Mouse (Mus musculus) heart, postnatal 25 days (tissue): ENCODE measurements around the gene Tenm2. TPM values are rescaled to one million over a fixed set of nuclear protein-coding genes. Genes with fewer than 3 reads are reported as not detected.

ENCODE experiments used
- DNase-seq: peaks from one replicate; pipeline ENCODE4 v3.0.0; 2022; ENCODE audit warnings: low spot score
- intact Hi-C: fragments of 180-260 bp; cut with DNase I; formaldehyde crosslinking; loops from one replicate; pipeline ENCODE4 v1.15.1; 2025
- total RNA-seq, 2 experiments: library from RNA; stranded (reverse); gene quantifications; 2 replicates each; pipeline ENCODE4 v1.2.3; 2021

Tenm2 gene
- total RNA-seq, 2 experiments from 2014 or later = 0.08 TPM

- no peak for DNase-seq
- intact Hi-C loops = no loop called here
Measured at GRCm38 (mm10) chr11:36926705-36927406, 308.9 kb downstream of the Tenm2 start.

GRCm38 (mm10) chr11:36919301-36919700 lies 316.5 kb downstream of the Tenm2 start:
- no peak for DNase-seq
- intact Hi-C loops = no loop called here

GRCm38 (mm10) chr11:36911406-36911805 lies 324.4 kb downstream of the Tenm2 start:
- no peak for DNase-seq
- intact Hi-C loops = no loop called here

- DNase-seq = no peak
- intact Hi-C loops = no loop called here
Measured at GRCm38 (mm10) chr11:36909036-36909435, 326.7 kb downstream of the Tenm2 start.

GRCm38 (mm10) chr11:36902302-36902701 lies 333.5 kb downstream of the Tenm2 start:
- DNase-seq = no peak
- intact Hi-C loops = no loop called here

- intact Hi-C loops = no loop called here
- DNase-seq = no peak
Measured at GRCm38 (mm10) chr11:36893061-36893460, 342.7 kb downstream of the Tenm2 start.

- intact Hi-C loops = no loop called here
- no peak for DNase-seq
Measured at GRCm38 (mm10) chr11:36891106-36891505, 344.7 kb downstream of the Tenm2 start.

GRCm38 (mm10) chr11:36887490-36887889 lies 348.3 kb downstream of the Tenm2 start:
- intact Hi-C loops = no loop called here
- no peak for DNase-seq

GRCm38 (mm10) chr11:36886147-36886546 lies 349.6 kb downstream of the Tenm2 start:
- no peak for DNase-seq
- intact Hi-C loops = no loop called here

GRCm38 (mm10) chr11:36872961-36873360 lies 362.8 kb downstream of the Tenm2 start:
- no peak for DNase-seq
- intact Hi-C loops = no loop called here

- DNase-seq = no peak
- intact Hi-C loops = no loop called here
Measured at GRCm38 (mm10) chr11:36870548-36870947, 365.2 kb downstream of the Tenm2 start.

GRCm38 (mm10) chr11:36851690-36852089 lies 384.1 kb downstream of the Tenm2 start:
- no peak for DNase-seq
- intact Hi-C loops = no loop called here

GRCm38 (mm10) chr11:36847451-36847850 lies 388.3 kb downstream of the Tenm2 start:
- intact Hi-C loops = no loop called here
- DNase-seq = no peak

- DNase-seq = no peak
- intact Hi-C loops = no loop called here
Measured at GRCm38 (mm10) chr11:36832855-36833254, 402.9 kb downstream of the Tenm2 start.

GRCm38 (mm10) chr11:36831511-36831910 lies 404.3 kb downstream of the Tenm2 start:
- intact Hi-C loops = no loop called here

GRCm38 (mm10) chr11:36824666-36825065 lies 411.1 kb downstream of the Tenm2 start:
- no peak for DNase-seq
- intact Hi-C loops = no loop called here

More at GRCm38 (mm10) chr11:36831511-36831910, 404.3 kb downstream of the Tenm2 start:
- DNase-seq = no peak

GRCm38 (mm10) chr11:36804615-36805014 lies 431.1 kb downstream of the Tenm2 start:
- intact Hi-C loops = no loop called here
- DNase-seq = no peak

- no peak for DNase-seq
- intact Hi-C loops = no loop called here
Measured at GRCm38 (mm10) chr11:36802208-36802631, 433.5 kb downstream of the Tenm2 start.

GRCm38 (mm10) chr11:36801683-36802082 lies 434.1 kb downstream of the Tenm2 start:
- DNase-seq = no peak
- intact Hi-C loops = no loop called here

- intact Hi-C loops = no loop called here
- DNase-seq = no peak
Measured at GRCm38 (mm10) chr11:36799409-36799808, 436.4 kb downstream of the Tenm2 start.

GRCm38 (mm10) chr11:36758009-36758408 lies 477.8 kb downstream of the Tenm2 start:
- no peak for DNase-seq
- intact Hi-C loops = no loop called here

- intact Hi-C loops = no loop called here
- DNase-seq = no peak
Measured at GRCm38 (mm10) chr11:36746286-36746685, 489.5 kb downstream of the Tenm2 start.
